Mouse (Mus musculus): ENCODE results near the gene Grip1.
A peak's percentile ranks its signal among the peaks of the same experiment; 100 is the strongest.

The Grip1 gene

DNA sequence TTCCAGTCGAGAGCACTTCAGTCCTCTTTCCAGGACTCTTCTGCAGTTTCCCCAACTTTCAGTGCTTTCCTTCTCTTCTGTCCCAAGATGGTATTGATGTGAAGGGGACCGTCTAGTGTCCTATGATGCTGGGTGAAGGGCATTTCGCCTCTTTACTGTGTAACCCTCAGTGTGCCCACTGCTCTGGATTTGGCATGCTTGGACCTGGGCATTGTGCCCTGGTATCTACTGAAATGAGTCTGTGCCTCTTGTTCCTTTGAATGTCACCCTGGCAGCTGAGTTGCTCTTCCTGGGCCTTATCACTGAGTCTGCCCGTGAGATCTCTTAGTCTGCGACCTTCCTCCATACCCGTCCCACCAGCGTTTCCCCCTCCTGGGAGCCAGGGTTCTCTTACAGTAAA, 9.7 kb downstream of the Grip1 start:
- DNase-seq: no peak

DNA sequence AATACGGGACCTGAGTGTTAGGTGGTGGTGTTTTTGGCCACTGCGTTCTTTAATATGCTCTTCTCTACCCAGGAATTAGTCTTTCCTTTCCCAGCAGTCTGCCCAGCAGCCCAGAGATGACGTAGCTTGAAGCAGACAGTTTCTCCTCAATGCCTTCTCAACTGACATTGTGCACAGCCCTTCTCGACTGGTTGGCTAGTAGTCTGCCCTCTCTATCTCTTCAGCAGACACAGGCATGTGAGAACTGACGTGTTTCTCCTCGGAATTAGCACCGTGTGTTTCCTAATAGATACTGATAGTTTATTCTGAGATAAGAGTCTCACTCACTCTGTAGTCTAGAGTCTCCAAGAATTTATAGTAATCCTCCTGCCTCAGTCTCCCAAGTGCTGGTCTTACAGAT, 10.2 kb downstream of the Grip1 start:
- no peak for DNase-seq

DNA sequence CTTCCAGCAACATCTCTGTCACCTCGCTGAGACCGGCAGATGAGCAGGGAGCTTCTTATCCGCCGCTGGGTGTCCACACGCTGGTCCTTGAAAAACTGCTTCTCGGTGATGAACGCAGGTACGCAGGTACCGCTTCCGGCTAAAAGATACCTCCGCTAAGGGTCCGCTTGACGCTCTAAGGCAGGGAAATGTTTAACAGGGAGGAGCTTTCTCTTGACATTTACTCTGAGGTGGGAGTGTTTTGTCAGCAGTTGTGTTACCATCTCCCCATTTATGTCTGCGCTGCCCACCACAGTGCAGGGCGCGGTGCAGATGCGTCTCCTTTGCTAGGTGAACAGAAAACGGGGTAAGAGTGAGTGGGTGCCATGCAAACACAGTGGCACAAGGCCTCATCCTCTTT, 14.3 kb downstream of the Grip1 start:
- no peak for DNase-seq

DNA sequence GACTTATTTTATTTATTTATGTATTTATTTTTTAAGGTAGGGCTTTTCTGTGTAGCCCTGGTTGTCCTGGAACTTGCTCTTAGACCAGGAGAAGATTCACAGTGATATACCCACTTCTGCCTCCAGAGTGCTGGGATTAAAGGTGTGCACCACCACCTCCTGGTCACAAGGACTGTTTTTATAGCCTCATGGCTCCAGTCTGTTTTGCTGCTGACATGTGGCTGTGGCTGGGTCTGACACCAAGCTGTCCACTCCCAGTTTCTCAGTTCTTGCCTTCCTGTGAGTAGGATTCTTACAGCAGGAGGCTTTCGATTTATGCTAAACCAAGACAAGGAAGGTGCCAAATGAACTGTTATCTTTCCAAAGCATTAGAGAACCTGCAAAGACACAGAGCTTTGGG, 16.5 kb downstream of the Grip1 start:
- no peak for DNase-seq

DNA sequence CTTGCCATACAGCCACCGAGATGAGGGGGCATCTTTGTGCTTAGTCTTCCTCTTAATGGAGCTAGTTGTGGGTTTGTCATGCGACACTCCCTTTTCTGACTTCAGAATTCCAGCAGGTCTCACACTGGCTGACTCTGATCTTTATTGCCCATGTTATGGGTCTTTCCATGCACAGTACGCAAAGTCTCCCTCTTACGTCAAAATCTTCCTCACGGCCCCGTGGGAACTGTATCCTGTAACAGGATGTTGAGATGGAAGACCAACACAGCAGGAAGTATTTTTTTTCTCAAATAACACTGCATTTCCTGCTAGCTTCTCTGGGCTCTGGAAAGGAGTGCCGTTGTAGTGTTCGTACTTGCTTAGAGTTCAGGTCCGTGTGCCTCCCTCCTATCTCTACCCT, 21.5 kb downstream of the Grip1 start:
- DNase-seq: no peak

DNA sequence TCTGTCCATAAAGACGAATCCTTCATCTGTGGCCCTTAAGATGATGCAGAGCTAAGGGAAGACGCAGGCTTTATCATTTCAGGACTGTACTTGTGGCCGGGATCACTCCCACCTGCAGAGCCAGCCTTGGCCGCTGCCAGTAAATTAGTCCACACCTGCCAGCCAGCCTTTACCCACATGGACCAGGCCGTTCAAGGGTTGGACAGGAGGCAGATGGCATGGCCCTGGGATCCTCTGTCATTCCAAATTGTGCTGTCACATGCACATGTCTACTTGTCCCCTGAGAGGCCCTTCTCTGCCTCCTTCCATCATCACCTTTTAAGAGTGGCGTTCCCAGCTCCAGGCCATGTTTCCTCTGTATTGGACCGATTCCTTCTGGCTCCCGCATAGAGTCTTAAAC, 24.0 kb downstream of the Grip1 start:
- DNase-seq: no peak

DNA sequence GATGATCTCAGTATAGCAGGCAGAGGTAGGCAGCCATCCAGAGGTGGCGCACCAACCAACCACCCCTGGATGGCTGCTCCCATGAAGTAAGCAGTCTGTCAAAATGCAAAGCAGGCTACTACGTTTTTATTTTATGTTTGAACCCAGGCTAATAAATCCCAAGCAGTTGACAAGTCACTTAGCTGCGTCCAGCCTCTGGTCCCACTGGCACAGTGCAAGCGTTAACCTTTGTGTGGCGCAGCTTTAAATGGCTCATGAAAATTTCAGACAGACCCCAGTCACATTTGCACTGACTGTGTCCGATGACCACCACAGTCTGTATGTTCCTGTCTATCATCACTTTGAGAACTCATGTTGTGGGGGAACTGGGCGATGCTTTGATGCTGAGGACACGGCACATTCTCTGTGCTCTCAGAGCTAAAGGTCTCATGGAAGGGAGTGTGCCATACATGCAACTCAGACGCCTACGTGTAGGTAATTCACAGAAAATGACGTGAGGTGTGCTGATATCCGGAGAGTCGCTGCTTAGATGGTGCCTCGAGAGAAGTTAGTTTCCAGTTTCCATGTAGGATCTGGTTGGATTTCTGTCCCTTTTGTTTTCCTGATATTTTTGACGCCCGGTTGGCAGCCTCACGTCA, 29.6 kb downstream of the Grip1 start:
- DNase-seq: no peak

DNA sequence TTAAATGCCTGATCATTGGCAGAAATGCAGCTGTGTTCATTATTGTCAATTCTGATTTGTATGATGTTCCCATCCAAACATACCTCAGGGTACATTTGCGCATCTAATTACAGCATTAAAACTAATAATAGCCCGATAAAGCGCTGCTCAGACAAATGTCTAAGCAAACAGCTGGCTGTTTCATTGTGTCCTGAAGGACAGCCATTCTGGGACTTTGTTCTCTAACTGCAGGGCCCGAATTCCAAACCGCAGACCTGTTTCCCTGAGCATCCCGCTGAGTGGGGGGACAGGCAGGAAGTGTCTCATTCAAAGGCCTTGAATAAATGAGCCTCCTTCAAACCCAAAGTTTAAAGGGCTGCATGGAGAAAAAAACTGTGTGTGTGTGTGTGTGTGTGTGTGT, 30.1 kb downstream of the Grip1 start:
- peak; percentile 46 for DNase-seq

DNA sequence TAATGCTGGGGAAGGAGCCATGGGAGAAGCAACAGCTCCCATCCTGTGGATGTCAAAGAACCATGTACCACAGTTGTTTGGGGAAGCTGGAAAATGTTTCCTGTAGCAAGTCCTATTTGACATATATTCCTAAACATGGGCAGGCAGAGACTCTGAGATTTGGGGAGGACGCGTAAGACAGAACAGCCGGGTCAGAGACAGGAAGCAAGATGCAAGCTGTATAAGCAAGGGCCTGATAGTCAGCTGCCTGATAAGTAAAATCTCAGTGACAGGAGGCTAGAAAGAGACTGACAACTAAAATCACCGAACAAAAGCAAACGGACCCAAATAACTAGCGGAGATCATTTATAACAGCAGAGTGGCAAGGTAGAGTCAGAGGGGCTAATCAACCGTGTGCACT, 33.3 kb downstream of the Grip1 start:
- no peak for DNase-seq

DNA sequence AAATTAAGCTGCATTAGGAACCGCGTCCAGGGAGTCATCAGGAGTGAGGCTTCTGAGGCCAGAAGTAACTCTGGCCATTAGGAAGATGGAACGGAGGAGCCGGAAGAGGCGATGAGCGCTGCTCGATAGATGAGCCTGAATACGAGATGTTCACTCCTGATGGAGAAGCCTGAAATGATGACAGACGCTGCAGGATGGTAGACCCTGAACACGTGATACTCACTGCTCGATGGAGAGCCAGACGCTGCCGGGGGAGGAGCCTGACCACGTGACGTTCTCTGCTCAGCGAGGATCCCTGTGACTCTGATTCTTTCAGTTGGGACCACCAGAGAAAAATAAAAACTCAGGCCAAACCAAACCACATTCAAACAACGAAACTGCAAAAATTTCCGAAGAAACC, 37.2 kb downstream of the Grip1 start:
- DNase-seq: no peak

DNA sequence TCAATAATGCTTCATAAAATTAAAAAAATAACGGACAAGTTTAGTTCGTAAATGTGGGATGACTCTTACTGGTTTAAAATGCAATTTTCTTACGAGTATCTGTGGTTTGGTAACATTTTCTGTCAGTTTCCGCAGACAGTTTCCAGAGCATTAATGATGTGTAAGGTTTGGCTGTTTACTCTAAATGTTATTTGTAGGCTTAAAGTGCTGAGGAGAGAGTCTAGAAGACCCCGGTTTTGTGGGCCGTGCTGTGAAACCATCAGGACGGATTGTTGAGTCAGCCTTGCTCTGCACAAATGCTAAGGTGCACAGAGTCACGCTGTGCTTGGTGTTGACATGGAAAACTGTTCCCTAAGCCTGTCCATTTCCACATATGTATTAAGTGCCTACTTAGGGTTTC, 41.7 kb downstream of the Grip1 start:
- no peak for DNase-seq

DNA sequence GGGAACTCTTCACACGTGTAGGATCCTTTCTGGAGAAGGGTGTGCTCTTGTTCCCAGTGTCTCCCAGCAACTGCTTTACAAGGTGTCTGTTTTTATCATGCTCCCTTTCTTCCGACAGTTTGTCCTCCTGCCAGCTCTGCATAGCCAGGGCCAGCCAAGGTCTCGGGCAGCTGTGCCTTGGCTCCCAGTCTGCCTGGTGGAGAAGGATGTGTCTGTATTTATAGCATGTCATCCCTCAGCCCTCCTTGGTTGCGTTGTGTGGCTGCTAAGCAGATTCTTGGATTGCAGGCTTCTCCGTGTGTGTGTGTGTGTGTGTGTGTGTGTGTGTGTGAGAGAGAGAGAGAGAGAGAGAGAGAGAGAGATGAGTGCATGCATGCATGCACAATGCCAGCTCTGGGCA, 42.6 kb downstream of the Grip1 start:
- peak; percentile 43 for DNase-seq

DNA sequence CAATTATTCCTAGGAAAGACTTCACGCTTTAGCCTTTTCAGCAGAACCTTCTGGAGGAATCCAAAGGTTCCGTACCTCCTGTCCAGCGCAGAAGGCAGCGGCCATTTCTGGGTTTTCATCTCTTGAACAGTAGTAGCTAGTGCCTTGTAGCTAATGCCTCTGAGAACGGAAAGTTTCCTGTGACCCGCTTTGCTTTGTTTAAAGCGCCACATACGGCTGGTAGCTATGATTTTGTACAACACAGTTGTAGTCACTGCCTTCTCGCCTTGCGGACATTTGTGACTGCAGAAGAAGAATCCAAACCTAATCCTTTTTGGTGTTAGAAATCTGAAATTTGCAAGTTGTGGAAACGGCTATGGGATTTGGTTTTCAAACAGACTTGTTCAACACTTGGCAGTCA, 68.1 kb downstream of the Grip1 start:
- no peak for DNase-seq

DNA sequence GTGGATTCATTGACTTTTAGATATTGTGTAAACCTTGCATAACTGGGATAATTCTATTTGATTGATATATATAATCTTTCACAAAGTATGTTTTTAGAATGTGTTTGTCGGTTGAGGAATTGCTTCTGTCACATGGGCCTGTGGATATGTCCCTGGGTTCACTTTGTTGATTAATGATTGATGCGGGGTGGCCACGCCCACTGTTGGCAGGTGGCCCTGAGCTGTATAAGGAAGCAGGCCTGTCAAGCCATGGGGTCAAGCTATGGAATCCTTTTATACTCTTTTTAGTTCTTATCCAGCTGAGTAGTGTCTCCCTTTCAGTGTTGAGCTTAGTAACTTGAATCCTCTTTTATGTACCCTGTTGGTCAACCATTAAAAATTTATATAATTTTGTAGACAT, 72.1 kb downstream of the Grip1 start:
- no peak for DNase-seq

DNA sequence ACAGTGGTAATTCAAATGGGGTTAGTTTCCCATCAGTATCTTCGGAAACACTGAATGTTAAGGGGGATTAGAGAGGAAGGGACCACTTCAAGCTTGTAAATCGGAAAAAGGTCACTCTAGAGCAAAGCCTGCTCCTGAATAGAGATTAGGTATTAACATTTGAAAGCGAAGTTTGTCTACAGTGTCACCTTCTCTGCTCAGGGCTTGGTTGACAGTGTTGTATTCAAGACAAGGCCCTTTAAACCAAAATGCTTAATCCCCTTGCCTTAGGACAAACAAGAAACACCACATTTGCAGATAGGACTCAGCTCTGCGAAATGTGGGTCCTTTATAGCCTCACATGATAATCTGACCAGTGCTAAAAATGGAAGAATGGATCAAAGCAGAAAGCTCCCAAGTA, 81.2 kb downstream of the Grip1 start:
- DNase-seq: no peak

DNA sequence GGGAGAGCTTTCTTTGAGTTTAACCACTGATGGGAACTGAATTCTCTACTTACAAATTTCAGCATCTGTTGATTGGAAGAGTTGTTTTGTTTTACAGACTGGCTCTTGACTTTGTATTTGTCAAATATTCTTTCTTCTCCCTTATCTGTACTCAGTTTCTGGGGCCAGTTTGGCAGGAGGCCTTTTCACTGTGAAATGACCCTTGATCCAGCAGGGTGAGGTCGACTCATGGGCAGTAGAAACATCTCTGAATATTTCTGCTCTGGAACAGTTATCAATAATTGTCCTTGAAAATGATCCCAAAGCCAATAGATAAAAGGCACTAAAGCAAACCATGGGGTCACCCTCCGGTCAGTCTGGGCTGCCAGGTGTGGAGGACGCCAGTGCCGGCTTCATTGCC, 88.0 kb downstream of the Grip1 start:
- no peak for DNase-seq

DNA sequence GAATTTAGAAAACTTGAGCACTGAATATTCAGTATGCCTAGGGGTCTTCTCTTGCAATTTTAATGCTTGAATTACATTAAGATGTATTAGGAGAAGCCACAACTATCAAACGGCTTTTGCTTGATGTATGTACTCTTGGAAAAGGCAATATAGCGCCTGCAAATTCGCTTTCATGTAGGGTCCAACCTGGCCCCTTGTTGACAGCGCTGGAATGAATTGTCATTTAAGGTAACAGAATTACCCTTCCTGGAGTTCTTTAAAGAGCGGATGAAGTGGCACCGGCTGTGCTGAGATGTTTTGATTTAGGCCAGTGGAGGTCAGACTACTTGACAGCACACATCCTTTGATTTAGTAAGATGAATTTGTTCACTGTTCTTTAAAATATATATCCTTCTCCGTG, 90.1 kb downstream of the Grip1 start:
- DNase-seq: no peak

DNA sequence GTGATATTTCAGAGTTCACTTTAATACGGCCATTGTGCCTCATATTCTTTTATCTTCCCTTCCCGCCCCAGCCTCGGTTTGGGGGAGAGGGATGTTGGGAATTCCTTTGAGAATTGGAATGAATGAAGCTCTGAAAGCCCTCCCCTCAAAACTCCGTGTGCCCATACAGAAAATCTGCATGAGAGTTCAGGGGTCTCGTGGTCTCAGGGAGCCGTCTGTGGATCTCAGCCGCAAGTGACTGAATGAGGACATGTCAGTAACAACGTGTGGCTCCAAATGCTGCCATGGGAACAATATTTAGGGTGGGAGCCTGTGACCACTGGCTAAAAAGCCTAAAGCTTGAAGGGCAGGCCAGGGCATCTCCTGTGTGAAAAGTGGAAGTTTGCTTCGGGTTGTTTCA, 91.1 kb downstream of the Grip1 start:
- peak; percentile 55 for DNase-seq

DNA sequence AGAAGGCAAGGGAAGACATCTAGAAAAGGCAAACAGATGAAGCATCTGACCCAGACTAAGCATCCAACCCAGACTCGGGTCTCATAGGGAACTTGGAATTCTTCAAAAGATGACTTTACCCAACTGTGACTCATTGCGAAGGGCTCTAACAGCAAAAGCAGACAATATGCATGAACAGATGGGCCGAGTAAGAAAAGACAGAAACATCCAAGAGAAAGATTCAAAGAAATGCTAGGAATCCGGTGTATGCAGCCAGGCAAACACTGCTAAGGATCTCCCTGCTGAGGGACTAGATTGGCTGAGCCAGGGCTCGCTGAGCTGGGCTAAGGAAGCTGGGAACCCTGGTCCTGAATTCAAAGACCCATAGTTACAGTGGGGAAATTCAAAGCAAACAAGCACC, 94.2 kb downstream of the Grip1 start:
- DNase-seq: no peak

DNA sequence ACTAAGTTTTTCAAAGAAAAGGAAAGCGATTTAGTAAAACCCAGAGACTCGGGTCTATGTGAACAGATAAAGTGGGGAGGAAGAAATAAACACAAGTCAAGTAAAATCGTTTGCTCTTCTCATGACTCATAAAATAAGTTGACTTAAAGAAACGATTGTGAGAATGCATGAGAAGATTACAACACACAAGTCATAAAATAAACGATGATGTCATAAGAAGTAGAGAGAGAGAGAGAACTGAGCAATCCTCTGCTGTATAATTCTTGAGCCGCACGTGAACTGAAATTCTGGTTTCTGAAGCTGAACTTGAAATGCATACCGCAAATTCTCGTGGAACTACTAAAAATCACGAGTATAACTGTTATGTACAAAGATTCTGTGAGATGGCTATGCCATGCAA, 95.1 kb downstream of the Grip1 start:
- no peak for DNase-seq

DNA sequence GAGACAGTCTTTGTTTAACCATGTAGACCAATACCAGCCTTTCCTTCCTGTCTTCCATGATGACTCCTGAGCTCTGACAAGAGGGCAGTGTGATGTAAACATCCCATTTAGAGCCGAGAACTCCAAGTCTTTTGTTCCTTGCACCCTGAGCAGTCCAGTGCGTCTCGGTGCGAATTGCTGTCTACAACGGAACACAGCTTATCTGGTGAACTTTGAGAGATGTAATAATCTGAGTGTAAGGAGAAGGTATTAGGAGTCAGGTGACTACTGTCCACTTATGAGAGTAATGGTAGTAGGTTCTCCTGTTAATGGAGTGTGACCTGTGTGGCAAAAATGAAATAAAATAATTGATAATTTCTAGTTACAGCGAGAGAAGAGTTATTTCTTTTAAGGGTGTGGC, 97.0 kb downstream of the Grip1 start:
- no peak for DNase-seq

DNA sequence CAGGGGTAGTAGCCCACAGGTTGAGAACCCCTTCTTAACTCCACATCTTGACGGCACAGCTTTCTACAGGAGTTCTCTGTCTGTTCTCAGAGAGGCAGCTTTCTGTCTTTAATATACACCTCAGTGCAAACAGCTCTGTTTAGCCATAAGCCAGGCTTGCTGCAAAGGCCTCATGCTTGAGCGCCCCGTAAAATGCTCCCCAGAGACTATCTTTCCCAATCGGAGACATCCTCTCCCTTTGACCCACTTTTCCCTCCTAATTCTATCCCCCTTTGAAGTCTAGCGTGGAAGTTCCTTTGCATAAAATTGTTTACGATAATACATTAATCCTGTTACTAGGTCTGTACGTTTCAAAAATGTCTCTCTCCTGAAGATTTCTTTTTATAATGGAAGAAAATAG, 102.7 kb downstream of the Grip1 start:
- DNase-seq: peak; percentile 55

DNA sequence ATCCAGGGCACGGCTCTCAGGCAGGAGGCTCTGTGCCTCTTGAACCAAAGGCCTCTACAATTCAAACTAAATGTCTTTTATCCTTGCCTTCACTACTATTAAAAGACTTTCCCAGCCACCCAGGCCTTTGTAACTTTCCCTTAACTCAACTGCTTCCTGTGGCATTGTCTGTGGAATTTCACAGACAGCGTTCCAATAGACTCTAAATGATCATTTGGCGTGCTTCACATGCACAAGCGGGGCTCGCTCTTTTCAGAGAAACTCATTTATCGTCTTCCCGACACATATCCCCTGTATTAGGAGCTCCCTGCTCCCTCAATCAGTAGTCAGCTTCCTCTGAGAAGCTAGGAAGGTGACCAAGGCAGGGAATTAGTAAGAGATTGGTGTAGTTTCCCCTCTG, 104.8 kb downstream of the Grip1 start:
- no peak for DNase-seq

DNA sequence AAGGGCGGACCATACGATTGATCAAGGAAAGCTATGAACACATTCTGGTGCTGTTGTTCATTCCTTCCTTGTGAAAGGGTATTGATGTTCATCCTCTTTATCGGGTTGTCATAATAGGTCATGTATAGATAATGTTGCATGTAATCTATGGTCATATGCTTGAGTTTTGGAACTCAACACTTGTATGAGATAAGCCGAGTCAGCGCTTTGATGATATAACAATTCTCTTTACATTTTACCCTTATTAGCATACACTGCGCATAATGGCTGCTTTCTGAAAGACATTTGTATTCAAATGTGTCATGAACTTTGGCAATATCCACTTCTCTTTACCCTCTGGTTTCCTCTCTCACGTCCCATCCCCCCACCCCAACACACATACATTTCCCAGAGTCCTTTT, 111.2 kb downstream of the Grip1 start:
- no peak for DNase-seq

DNA sequence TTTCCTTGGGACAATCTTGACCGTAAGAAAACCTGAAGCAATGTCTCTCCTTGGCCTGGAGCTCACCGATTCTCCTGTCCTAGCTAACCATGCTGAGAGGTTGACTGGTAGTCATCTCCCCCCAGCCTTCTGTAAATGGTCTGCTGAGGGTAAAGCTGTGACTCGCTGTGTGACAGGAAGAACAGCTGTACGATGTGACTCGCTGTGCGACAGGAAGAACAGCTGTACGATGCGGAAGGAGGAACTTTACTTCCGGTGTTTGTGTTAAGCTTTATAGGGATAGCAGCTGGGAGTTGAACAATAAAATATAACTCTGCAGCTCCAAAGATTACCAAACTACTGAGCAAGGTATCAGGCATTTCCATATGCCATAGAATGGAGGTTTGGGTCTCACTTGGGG, 119.5 kb downstream of the Grip1 start:
- no peak for DNase-seq

DNA sequence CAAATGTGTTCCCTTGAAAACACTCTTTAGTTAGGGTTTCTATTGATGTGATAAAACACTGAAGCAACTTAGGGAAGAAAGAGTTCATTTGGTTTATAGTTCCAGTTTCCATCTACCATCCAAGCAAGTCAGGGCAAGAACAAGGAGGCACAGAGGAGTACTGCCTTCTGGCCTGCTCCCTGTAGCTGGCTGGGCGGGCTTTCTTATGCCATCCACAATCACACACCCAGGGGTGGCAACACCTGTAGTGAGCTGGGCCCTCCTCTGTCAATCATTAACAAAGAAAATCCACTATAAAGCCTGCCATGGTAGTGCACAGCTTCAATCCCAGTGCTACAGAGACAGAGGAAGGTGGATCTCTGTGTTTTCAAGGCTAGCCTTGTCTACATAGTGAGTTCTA, 122.2 kb downstream of the Grip1 start:
- DNase-seq: no peak
